Mouse (Mus musculus) hindbrain, embryonic 15.5 days (tissue): ENCODE measurements at regions not wholly inside any gene's neighbourhood (a gene's known extent, or its start where the extent isn't known, plus 50 kb on each side); places are given as distances from the start of the nearest gene placed in this dataset.

ENCODE experiments used
- ATAC-seq: fragments of 200-750 bp; cut with Nextera tagmentation; 2 replicates; pipeline ENCODE4 v1.8.0; 2017; ENCODE audit warnings: low read depth, moderate number of reproducible peaks, moderate TSS enrichment; ENCODE audit not compliant: low FRiP score
- H3K27ac ChIP-seq: fragments of 300-500 bp; sonication (generic); replicated peaks from 2 replicates; pipeline ENCODE4 v1.5.1; 2015; ENCODE audit warnings: mild to moderate bottlenecking, inconsistent platforms
- H3K27me3 ChIP-seq: fragments of 300-500 bp; sonication (generic); 2 replicates; pipeline ENCODE4 v1.6.1; 2015; ENCODE audit warnings: control low read depth, inconsistent platforms
- H3K36me3 ChIP-seq: fragments of 300-500 bp; sonication (generic); 2 replicates; pipeline ENCODE4 v1.6.1; 2015; ENCODE audit warnings: control low read depth, inconsistent platforms
- H3K4me1 ChIP-seq: fragments of 300-500 bp; sonication (generic); replicated peaks from 2 replicates; pipeline ENCODE4 v1.6.1; 2015; ENCODE audit warnings: control low read depth, inconsistent platforms
- H3K4me2 ChIP-seq: fragments of 300-500 bp; sonication (generic); 2 replicates; pipeline ENCODE4 v1.6.1; 2015; ENCODE audit warnings: moderate library complexity, mild to moderate bottlenecking, inconsistent platforms
- H3K4me3 ChIP-seq: fragments of 300-500 bp; sonication (generic); 2 replicates; pipeline ENCODE4 v1.5.1; 2015; ENCODE audit warnings: mild to moderate bottlenecking, inconsistent platforms
- H3K9ac ChIP-seq: fragments of 300-500 bp; sonication (generic); 2 replicates; pipeline ENCODE4 v1.6.1; 2015; ENCODE audit warnings: inconsistent platforms
- H3K9me3 ChIP-seq: fragments of 300-500 bp; sonication (generic); 2 replicates; pipeline ENCODE4 v1.6.1; 2016; ENCODE audit warnings: control low read depth, inconsistent platforms
- WGBS: fragments of 180-500 bp; shearing (Covaris S2); methylation state at CpG from one replicate; pipeline ENCODE4 v1.1.7; 2015; 5-methylcytosine and 5-hydroxymethylcytosine counted together

DNA sequence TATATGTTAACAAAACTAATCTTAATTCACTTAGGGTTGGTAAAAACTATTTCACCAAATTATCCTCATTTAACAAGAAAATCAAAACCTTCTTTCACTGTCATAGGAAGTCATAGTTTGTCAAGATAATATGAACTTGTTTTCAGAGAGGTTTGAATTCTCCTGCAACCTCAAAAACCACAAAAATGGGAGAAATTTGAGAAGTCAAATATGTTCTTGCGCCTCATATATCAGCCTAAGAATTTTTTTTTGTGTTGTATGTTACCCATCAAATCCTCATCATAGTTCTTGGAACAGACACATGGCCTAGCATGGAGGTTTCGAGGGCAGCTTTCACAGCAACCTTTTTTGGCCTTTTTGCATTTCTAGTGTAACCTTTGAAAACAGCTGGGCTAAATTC is 342.5 kb upstream of the Adamts9 start:
- Histone ChIP-seq H3K9ac (no peak overlapping the region), H3K27ac (no peak overlapping the region), H3K4me2 (no peak overlapping the region), H3K9me3 (no peaks in the 10 kb centered on the region), H3K4me3 (no peak overlapping the region), H3K27me3 (no peaks in the 10 kb centered on the region), H3K4me1 (no peaks in the 10 kb centered on the region), H3K36me3 (no peaks in the 10 kb centered on the region)
- WGBS = 92% methylated on average over 2 of the region's 2 CpGs
- ATAC-seq = no peak

DNA sequence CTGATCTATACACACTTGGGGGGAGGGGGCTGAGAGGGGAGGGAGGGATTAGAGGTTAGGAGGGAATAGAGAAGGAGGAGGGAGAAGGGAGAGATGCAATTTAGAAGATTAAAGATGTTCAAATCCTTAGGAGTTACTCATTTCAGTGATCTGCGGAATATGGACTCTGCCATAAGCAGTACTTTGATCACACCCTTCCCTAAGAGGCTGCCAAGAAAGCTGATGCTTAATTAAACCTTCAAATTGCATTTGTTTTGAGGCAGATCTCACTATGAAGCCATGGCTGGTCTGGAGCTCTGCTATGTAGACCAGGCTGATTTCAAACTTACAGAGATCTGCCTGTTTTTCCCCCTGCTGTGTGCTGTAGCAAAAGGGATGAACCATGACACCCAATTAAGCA is 338.2 kb upstream of the Adamts9 start:
- H3K4me2 ChIP-seq = no peak overlapping the region
- no peaks in the 10 kb centered on the region for H3K27me3 ChIP-seq
- no peaks in the 10 kb centered on the region for H3K9me3 ChIP-seq
- no peak overlapping the region for H3K4me3 ChIP-seq
- WGBS = 86% methylated on average over 1 of the region's 1 CpGs
- H3K36me3 ChIP-seq = no peaks in the 10 kb centered on the region
- H3K9ac ChIP-seq = no peak overlapping the region
- no peaks in the 10 kb centered on the region for H3K4me1 ChIP-seq
- H3K27ac ChIP-seq = no peak overlapping the region
- no peak for ATAC-seq

DNA sequence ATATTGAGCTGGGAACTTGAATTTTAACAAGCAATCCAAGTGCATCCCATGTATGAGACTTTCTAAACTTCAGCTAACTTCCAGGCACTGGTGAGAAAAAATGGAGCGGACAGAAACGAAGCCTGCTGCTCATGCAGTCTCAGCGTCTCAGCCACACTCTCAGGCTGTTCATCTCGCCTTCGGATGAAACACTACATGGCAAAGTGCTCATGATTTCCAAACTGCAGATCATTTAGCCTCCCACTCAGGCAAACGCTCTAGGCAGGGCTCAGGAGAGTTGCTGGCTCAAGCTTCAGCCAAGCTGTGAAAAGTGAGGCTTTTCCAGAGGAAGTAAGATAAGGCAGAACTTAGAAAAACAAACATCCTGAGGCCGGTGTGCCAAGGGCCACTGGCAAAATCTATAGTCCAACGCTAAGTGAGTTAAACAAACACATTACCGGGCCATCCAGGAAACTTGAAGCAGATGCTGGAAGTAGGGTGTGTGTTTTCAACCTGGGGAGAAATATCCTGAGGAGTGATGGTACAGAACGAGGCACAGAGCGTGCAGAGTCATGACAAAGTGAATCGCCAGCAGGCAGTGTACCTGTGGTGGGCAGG is 330.7 kb upstream of the Adamts9 start:
- 85% methylated on average over 12 of the region's 12 CpGs for WGBS
- Histone ChIP-seq H3K4me1 (no peaks in the 10 kb centered on the region), H3K9me3 (no peaks in the 10 kb centered on the region), H3K4me3 (no peak overlapping the region), H3K4me2 (no peak overlapping the region), H3K9ac (no peak overlapping the region), H3K27me3 (no peaks in the 10 kb centered on the region), H3K27ac (no peak overlapping the region), H3K36me3 (no peaks in the 10 kb centered on the region)
- no peak for ATAC-seq

DNA sequence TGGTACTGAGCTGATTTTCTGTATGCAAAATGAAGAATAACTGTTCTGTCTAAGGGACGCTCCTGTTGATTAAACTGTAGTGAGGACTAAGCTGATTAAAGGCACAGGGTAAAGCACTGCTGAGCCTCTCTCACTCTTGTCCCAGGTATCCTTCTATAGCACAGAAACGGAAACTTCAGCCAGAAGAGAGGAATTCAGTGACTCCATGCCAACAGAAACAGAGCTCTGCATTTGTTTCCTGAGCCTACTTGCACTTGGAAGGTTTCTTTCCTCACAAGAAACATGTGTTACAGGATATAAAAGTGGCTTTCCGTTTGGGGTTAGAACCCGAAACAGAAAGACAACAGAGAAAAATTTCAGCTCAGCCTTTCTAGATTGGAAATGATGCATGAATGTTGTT is 328.9 kb upstream of the Adamts9 start:
- Histone ChIP-seq H3K4me1 (no peaks in the 10 kb centered on the region), H3K4me3 (no peak overlapping the region)

DNA sequence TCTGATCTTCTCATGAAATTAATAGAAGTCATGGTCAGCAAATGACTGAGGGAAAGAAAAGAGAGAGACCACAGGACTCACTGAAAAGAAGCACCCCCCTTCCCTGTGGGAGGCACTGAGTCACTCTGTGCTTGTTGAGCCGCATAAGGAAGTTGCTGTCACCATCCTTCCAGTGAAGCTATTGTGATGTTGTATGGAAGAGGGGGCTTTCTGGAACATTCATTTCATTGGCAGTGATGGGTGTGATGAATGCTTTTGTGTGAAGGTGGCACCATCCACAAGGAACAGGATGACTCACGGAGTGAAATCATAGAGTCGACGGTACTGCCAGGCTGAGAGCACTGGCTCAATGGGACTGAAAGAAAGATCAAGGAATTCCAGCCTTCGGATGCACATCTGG is 323.5 kb upstream of the Adamts9 start:
- ATAC-seq = no peak
- 82% methylated on average over 5 of the region's 5 CpGs for WGBS

More for the DNA sequence above, 328.9 kb upstream of the Adamts9 start:
- Histone ChIP-seq H3K36me3 (no peaks in the 10 kb centered on the region), H3K4me2 (no peak overlapping the region), H3K27me3 (no peaks in the 10 kb centered on the region), H3K27ac (no peak overlapping the region), H3K9me3 (no peaks in the 10 kb centered on the region), H3K9ac (no peak overlapping the region)
- ATAC-seq = no peak
- 76% methylated on average over 4 of the region's 4 CpGs for WGBS

DNA sequence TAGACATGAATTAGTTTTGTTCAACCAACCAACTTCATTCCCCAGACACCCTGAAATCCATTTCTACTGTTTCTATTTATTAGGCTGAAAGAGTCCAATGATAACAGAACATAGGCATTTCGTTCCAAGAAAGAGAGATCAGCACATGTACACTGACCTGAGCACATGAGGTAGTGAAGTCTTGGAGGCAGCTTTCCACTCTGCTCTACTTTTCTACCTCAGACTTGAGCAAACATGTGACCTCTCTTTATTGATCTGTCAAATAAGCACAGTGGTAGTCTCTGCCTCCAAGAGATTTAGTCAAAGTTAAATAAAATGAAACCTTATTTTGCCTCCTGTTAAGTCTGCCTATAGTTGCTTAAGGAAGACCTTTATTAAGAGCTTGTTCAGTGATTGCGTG is 321.9 kb upstream of the Adamts9 start:
- no peaks in the 10 kb centered on the region for H3K36me3 ChIP-seq
- H3K27me3 ChIP-seq = no peaks in the 10 kb centered on the region
- no peak overlapping the region for H3K9ac ChIP-seq
- no peaks in the 10 kb centered on the region for H3K9me3 ChIP-seq
- H3K4me1 ChIP-seq = no peaks in the 10 kb centered on the region
- WGBS = 93% methylated on average over 2 of the region's 2 CpGs
- H3K4me3 ChIP-seq = no peak overlapping the region
- H3K4me2 ChIP-seq = no peak overlapping the region
- no peak for ATAC-seq
- no peak overlapping the region for H3K27ac ChIP-seq

More for the DNA sequence above, 323.5 kb upstream of the Adamts9 start:
- H3K36me3 ChIP-seq = no peaks in the 10 kb centered on the region
- no peak overlapping the region for H3K9ac ChIP-seq
- no peaks in the 10 kb centered on the region for H3K4me1 ChIP-seq
- H3K27ac ChIP-seq = no peak overlapping the region
- H3K4me2 ChIP-seq = no peak overlapping the region
- no peaks in the 10 kb centered on the region for H3K27me3 ChIP-seq
- no peak overlapping the region for H3K4me3 ChIP-seq
- H3K9me3 ChIP-seq = no peaks in the 10 kb centered on the region

DNA sequence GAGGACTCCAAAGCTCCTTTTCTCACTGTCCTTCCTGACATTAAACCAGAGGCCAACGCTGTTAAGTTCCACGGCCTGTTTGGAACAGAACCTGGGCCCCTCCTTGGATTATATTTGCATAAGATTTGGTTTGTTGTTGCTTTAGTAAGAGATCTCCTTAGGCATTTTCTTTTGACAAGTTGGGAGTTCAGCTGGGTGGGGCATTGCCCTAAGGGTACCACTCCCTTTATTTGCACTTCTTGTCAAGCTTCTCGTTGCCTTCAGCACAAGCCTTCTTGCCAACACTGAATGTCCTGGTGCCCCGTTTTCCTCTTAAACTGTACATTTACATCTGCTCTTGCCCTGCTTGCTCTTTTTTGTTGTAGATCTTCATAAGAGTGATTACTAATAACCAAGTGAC is 317.5 kb upstream of the Adamts9 start:
- Histone ChIP-seq H3K9me3 (no peaks in the 10 kb centered on the region), H3K4me1 (no peaks in the 10 kb centered on the region), H3K9ac (no peak overlapping the region), H3K4me2 (no peak overlapping the region), H3K4me3 (no peak overlapping the region), H3K36me3 (no peaks in the 10 kb centered on the region), H3K27me3 (no peaks in the 10 kb centered on the region), H3K27ac (no peak overlapping the region)
- 90% methylated on average over 4 of the region's 4 CpGs for WGBS
- ATAC-seq = no peak

DNA sequence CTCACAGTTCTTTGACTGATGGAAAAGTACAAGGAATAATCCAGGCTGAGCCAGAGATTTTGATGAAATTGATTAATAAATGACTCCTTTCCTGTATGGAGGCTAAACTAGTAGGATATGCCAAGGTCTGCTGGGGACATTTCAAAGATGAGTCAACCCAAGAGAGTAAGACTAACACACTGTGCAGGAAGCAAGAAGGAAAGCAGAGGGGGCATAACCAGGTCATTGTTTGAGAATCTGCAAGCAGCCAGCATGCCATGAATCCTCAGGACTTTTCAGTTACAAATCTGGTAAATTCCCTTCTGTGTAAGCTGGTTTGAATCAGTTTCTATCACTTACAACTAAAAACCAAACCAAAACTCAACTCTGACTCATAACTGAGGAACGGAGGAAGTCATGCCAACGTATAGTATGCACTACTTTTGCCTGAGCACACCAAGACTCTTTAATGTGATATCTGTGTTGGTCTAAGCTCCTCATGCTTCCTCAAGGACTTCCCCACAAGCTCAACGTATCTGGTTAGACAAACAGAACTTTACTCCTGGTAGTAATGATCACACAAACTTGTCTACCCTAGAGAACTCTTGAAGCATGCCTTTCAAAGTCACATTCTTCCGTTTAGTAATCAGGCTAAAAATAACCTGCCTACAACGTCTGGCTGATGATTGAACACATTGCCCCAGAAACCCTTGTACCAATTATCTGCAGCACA is 314.0 kb upstream of the Adamts9 start:
- H3K27me3 ChIP-seq = no peaks in the 10 kb centered on the region
- no peaks in the 10 kb centered on the region for H3K9me3 ChIP-seq
- no peaks in the 10 kb centered on the region for H3K36me3 ChIP-seq
- no peak for ATAC-seq
- 87% methylated on average over 5 of the region's 5 CpGs for WGBS
- H3K4me2 ChIP-seq = no peak overlapping the region
- H3K27ac ChIP-seq = no peak overlapping the region
- no peak overlapping the region for H3K9ac ChIP-seq
- H3K4me1 ChIP-seq = peaks cover 5% of the 10 kb centered on the region; the same call in 1 of the 2 replicates
- H3K4me3 ChIP-seq = no peak overlapping the region

DNA sequence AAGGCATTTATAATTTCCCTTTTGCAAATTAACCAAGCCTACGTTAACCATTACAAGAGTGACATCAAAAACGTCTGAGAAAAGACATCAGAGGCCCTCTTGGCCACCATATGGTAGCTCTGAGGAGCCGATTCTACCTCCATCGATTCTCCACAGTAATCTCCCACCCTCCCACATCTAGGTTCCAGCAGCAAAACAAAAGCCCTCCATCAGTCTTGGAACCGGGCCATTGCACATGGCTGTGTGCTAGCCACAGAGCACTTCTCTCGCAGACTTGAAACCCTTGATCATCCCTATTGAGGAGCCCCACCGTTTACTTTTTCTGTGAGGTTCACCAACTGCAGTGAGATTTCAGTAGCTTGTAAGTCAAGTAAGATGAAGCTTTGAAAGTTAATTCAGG is 310.5 kb upstream of the Adamts9 start:
- Histone ChIP-seq H3K36me3 (no peaks in the 10 kb centered on the region), H3K4me3 (no peak overlapping the region), H3K4me1 (peaks cover 5% of the 10 kb centered on the region; the same call in 1 of the 2 replicates), H3K4me2 (no peak overlapping the region), H3K27ac (no peak overlapping the region), H3K9me3 (no peaks in the 10 kb centered on the region), H3K27me3 (no peaks in the 10 kb centered on the region), H3K9ac (no peak overlapping the region)
- 48% methylated on average over 7 of the region's 7 CpGs for WGBS
- no peak for ATAC-seq

DNA sequence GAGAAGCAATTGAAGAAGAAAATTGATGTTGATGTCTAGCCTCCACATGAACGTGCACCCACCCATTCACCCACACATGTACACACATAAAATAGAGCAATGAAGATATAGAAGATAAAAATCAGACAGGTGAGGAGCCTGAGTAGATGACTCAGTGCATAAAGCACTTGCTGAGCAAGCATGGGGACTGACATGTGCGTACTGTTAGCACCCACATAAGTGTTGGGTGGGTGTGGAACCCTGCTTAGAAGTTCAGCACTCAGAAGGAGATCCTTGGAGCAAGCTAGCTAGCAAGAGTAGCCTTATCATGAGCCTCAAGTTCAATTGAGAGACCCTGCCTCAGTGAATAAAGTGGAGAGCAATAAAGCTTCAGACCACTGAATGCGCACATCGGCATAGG is 305.7 kb upstream of the Adamts9 start:
- no peak overlapping the region for H3K4me3 ChIP-seq
- WGBS = 92% methylated on average over 4 of the region's 4 CpGs
- peaks cover 5% of the 10 kb centered on the region; the same call in 1 of the 2 replicates for H3K4me1 ChIP-seq

DNA sequence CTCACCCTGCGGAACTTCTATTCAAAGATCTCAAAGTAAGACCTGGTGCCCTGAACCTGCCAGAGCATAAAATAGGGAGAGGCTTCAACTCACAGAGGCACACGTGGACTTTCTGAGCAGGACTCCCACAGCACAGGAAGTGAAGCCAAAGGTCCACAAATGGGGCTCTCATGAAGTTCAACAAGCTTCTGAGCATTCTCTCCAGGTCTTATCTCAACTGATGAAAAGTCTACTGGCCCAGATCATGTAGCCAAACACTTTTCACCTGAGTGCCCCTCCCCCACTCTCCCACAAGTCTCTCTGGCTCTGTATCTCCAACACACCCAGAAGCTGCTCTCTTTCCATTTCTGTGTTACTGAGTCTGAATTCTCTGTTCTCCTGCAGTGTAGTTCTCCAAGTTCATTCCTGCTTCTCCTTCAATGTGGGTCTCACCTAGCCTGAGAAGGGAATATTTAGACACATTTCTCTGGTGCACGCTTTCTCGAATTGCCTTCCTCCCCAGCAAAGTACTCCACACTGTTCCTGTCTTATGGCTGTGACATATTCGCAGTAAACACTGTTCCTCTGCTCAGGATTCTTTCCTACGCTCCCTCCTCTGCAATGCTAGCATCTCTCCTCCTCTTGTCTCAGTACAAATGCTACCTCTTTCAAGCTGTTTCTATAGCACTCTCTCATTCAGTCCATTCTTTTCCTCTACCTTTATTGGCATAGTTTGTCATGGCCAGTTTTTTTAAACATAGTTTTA is 303.4 kb upstream of the Adamts9 start:
- no peaks in the 10 kb centered on the region for H3K27me3 ChIP-seq
- no peak overlapping the region for H3K9ac ChIP-seq

More for the DNA sequence above, 305.7 kb upstream of the Adamts9 start:
- Histone ChIP-seq H3K9ac (no peak overlapping the region), H3K9me3 (no peaks in the 10 kb centered on the region), H3K27me3 (no peaks in the 10 kb centered on the region), H3K4me2 (no peak overlapping the region), H3K36me3 (no peaks in the 10 kb centered on the region), H3K27ac (no peak overlapping the region)
- no peak for ATAC-seq

DNA sequence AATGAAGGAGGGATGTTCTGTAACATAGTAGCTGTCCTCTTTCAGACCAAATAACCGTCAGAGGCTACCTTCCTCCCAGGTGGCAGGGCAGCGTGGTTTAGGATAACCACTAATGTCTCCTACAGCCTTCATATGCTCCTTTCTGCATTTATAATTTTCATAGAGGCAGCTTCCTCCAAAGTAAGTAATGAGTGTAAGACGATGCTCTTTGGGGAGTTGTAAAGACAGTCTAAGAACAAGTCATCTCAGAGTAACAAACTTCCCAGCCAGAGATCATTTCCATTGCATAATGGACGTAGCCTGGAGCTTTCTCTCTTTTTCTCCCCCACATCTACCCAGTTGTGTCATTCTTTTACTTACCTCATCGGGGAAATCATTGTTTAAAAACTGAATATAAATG is 292.3 kb upstream of the Adamts9 start:
- 63% methylated on average over 5 of the region's 5 CpGs for WGBS
- H3K27me3 ChIP-seq = no peaks in the 10 kb centered on the region
- H3K4me2 ChIP-seq = no peak overlapping the region
- H3K9ac ChIP-seq = no peak overlapping the region
- H3K4me1 ChIP-seq = 0 out of 2 replicates have a peak, but pooled peaks cover 3% of the 10 kb centered on the region
- no peak overlapping the region for H3K4me3 ChIP-seq
- H3K27ac ChIP-seq = no peak overlapping the region
- no peak for ATAC-seq
- H3K36me3 ChIP-seq = no peaks in the 10 kb centered on the region
- H3K9me3 ChIP-seq = no peaks in the 10 kb centered on the region

More for the DNA sequence above, 303.4 kb upstream of the Adamts9 start:
- Histone ChIP-seq H3K4me1 (no peaks in the 10 kb centered on the region), H3K36me3 (no peaks in the 10 kb centered on the region), H3K9me3 (no peaks in the 10 kb centered on the region), H3K27ac (no peak overlapping the region), H3K4me2 (no peak overlapping the region), H3K4me3 (no peak overlapping the region)
- ATAC-seq = no peak
- 82% methylated on average over 6 of the region's 6 CpGs for WGBS
